ENCODE assay signal across 9 mouse cellular contexts in genomic region chr5:125136296-125136995, GRCm38 (mm10). TPM values are rescaled to one million over a fixed set of nuclear protein-coding genes. Genes with fewer than 3 reads are reported as not detected.
DNase-seq lines count a peak whose midpoint lies in the region; ATAC-seq and TF ChIP-seq lines count a peak whose summit lies in the region.
"Had no signal": no experiment of that assay in that cellular context is flagged by ENCODE, and none has a peak within 500 bp of the region (broad histone marks: within the 10 kb centered on the region; RNA-seq: fewer than 3 reads in every experiment).

No protein-coding gene starts in this region.

- no peak for TF ChIP-seq CTCF in liver, postnatal 0 days (IDR thresholded peaks at IDR 0.05; ENCODE audit: low read depth)

- H3K9me3 ChIP-seq in heart, embryonic 14.5 days (ENCODE audit: control insufficient read depth, low read length) = no peaks in the 10 kb centered on the region
- no peaks in the 10 kb centered on the region for H3K9me3 ChIP-seq in neural tube, embryonic 11.5 days (ENCODE audit: control insufficient read depth, low read length)
- no peaks in the 10 kb centered on the region for H3K9me3 ChIP-seq in limb, embryonic 13.5 days
- H3K9me3 ChIP-seq in liver, postnatal 0 days (ENCODE audit: low read length) = no peaks in the 10 kb centered on the region

- H3K4me3 ChIP-seq in heart, embryonic 14.5 days (ENCODE audit: control insufficient read depth in 1 of 2, insufficient read depth in 1 of 2, low read depth in 1 of 2, low read length in 2 of 2) = no peak overlapping the region
- no peak overlapping the region for H3K4me3 ChIP-seq in neural tube, embryonic 11.5 days (ENCODE audit: low read depth, low read length)
- no peak overlapping the region for H3K4me3 ChIP-seq in limb, embryonic 13.5 days
- H3K4me3 ChIP-seq in liver, postnatal 0 days (ENCODE audit: low read depth, low read length) = no peak overlapping the region

- no peaks in the 10 kb centered on the region for H3K36me3 ChIP-seq in heart, embryonic 14.5 days (ENCODE audit: control insufficient read depth, insufficient read depth, low read length)
- H3K36me3 ChIP-seq in neural tube, embryonic 11.5 days (ENCODE audit: control insufficient read depth, insufficient read depth, low read length) = no peaks in the 10 kb centered on the region
- H3K36me3 ChIP-seq in limb, embryonic 13.5 days = no peaks in the 10 kb centered on the region
- H3K36me3 ChIP-seq in liver, postnatal 0 days (replicated peaks; ENCODE audit: insufficient read depth, low read length) = no peaks in the 10 kb centered on the region

- no peak for TF ChIP-seq EP300 in liver, postnatal 0 days (IDR thresholded peaks at IDR 0.05; ENCODE audit: low read depth)

- 43% methylated on average over 5 of the region's 5 CpGs for WGBS in heart, embryonic 14.5 days
- WGBS in neural tube, embryonic 11.5 days = 55% methylated on average over 5 of the region's 5 CpGs
- WGBS in limb, embryonic 13.5 days = 55% methylated on average over 5 of the region's 5 CpGs
- WGBS in liver, postnatal 0 days (ENCODE audit: insufficient replicate concordance) = 56% methylated on average over 5 of the region's 5 CpGs

- no peak overlapping the region for H3K27ac ChIP-seq in heart, embryonic 14.5 days (replicated peaks in 1 of 2; ENCODE audit: control insufficient read depth in 1 of 2, insufficient read depth in 1 of 2, low read depth in 2 of 2, low read length in 2 of 2)
- peak overlapping the region; percentile 56 for H3K27ac ChIP-seq in neural tube, embryonic 11.5 days (ENCODE audit: low read depth, low read length)
- H3K27ac ChIP-seq in limb, embryonic 13.5 days = peak overlapping the region; percentile 55; the same call in 1 of the 2 replicates
- no peak overlapping the region for H3K27ac ChIP-seq in liver, postnatal 0 days (ENCODE audit: low read depth)

- H3K4me2 ChIP-seq in heart, embryonic 14.5 days (ENCODE audit: low read length) = no peak overlapping the region
- H3K4me2 ChIP-seq in neural tube, embryonic 11.5 days (ENCODE audit: low read depth) = no peak overlapping the region
- peak overlapping the region; percentile 9; the same call in 1 of the 2 replicates for H3K4me2 ChIP-seq in limb, embryonic 13.5 days (replicated peaks)
- H3K4me2 ChIP-seq in liver, postnatal 0 days (ENCODE audit: low read depth, low read length) = no peak overlapping the region

- no peak for DNase-seq in heart, postnatal 25 days (ENCODE audit: low spot score)
- DNase-seq in neural tube, embryonic 11.5 days (ENCODE audit: low spot score) = peak; percentile 14
- no peak for DNase-seq in neural tube, embryonic 10.5 days (ENCODE audit: extremely low spot score, low spot score)
- DNase-seq in liver, postnatal 0 days = no peak
- DNase-seq: gastrocnemius, postnatal 25 days had no signal

- no peaks in the 10 kb centered on the region for H3K27me3 ChIP-seq in heart, embryonic 14.5 days (ENCODE audit: control insufficient read depth, insufficient read depth, low read length)
- H3K27me3 ChIP-seq in neural tube, embryonic 11.5 days (ENCODE audit: control insufficient read depth, insufficient read depth, low read length) = no peaks in the 10 kb centered on the region
- H3K27me3 ChIP-seq in limb, embryonic 13.5 days = no peaks in the 10 kb centered on the region
- no peaks in the 10 kb centered on the region for H3K27me3 ChIP-seq in liver, postnatal 0 days (ENCODE audit: insufficient read depth, low read length)

- intact Hi-C loops in heart, postnatal 25 days (cut with DNase I) = no loop called here

- H3K4me1 ChIP-seq in heart, embryonic 14.5 days (ENCODE audit: control insufficient read depth in 2 of 2, insufficient read depth in 2 of 2, low read length in 2 of 2) = peaks cover 64 to 78% of the 10 kb centered on the region in 2 experiments
- peaks cover 71% of the 10 kb centered on the region for H3K4me1 ChIP-seq in neural tube, embryonic 11.5 days (ENCODE audit: control insufficient read depth, insufficient read depth, low read length)
- peaks cover 92% of the 10 kb centered on the region for H3K4me1 ChIP-seq in limb, embryonic 13.5 days
- H3K4me1 ChIP-seq in liver, postnatal 0 days (ENCODE audit: insufficient read depth) = peaks cover 39% of the 10 kb centered on the region

- H3K9ac ChIP-seq in heart, embryonic 14.5 days (ENCODE audit: low read length) = peak overlapping the region; percentile 32; the same call in 1 of the 2 replicates
- H3K9ac ChIP-seq in neural tube, embryonic 11.5 days (ENCODE audit: low read length) = no peak overlapping the region
- H3K9ac ChIP-seq in limb, embryonic 13.5 days = 0 out of 2 replicates have a peak overlapping the region, but pooled peaks have one; percentile 19
- no peak overlapping the region for H3K9ac ChIP-seq in liver, postnatal 0 days (replicated peaks)

- no peak for ATAC-seq in heart, embryonic 14.5 days (ENCODE audit: insufficient number of reproducible peaks, insufficient read depth, low FRiP score, low read depth)
- no peak for ATAC-seq in neural tube, embryonic 11.5 days (ENCODE audit: insufficient read depth, low FRiP score, low TSS enrichment)
- no peak for ATAC-seq in limb, embryonic 13.5 days (ENCODE audit: low FRiP score, low read depth)
- no peak for ATAC-seq in liver, postnatal 0 days
- ATAC-seq in megakaryocyte progenitor cell, adult 5-6 weeks (replicated peaks; ENCODE audit: poor library complexity) = no peak
- no peak for ATAC-seq in inflammation-experienced regulatory T-cells, adult 6 months

RNA-seq across cellular contexts. Expression of gene Ncor2, which starts 42.6 kb away (rescaled TPM):
- polyA plus RNA-seq in heart, embryonic 14.5 days (2014; fragmentation: Nextera tagmentation; extraction: Ambion mirVana) = 16.2 and 17.6 TPM in 2 replicates
- 10 to 100 TPM; 67.8 to 89.5 TPM for total RNA-seq in heart, postnatal 25 days (2021)
- polyA plus RNA-seq in neural tube, embryonic 11.5 days (2014; fragmentation: Nextera tagmentation; extraction: Ambion mirVana) = 23.6 and 24.3 TPM in 2 replicates
- 33.9 and 34.9 TPM in 2 replicates for polyA plus RNA-seq in limb, embryonic 13.5 days (2015; fragmentation: Nextera tagmentation; extraction: Ambion mirVana)
- polyA plus RNA-seq in liver, postnatal 0 days (2015; fragmentation: Nextera tagmentation; extraction: Ambion mirVana) = 3.1 and 3.4 TPM in 2 replicates
- total RNA-seq in megakaryocyte progenitor cell, adult 5-6 weeks (2015) = 50.1 and 57.3 TPM in 2 replicates
- total RNA-seq in megakaryocyte progenitor cell, adult 5-6 weeks (2017) = 8.4 and 10.9 TPM in 2 replicates
- polyA plus RNA-seq in inflammation-experienced regulatory T-cells, adult 6 months (2017; shearing (Covaris generic)) = 1 to 10 TPM; 3.9 to 6.7 (median 4.7) TPM

Comparison
In these comparisons a context has a peak if more than half of its experiments do, and no peak if none do; other contexts are left out.
1. H3K27ac ChIP-seq: peak in neural tube, embryonic 11.5 days (single experiment) and limb, embryonic 13.5 days (single experiment); none in heart, embryonic 14.5 days (0 of 2) and liver, postnatal 0 days (single experiment).
2. H3K9ac ChIP-seq: peak in heart, embryonic 14.5 days (single experiment) and limb, embryonic 13.5 days (single experiment); none in neural tube, embryonic 11.5 days (single experiment) and liver, postnatal 0 days (single experiment).